Comparison of ENCODE assay signal across 25 mouse cellular contexts in genomic region chr11:3937321-3937874, GRCm38 (mm10). TPM values are rescaled to one million over a fixed set of nuclear protein-coding genes. Genes with fewer than 3 reads are reported as not detected.
DNase-seq lines count a peak whose midpoint lies in the region; ATAC-seq and TF ChIP-seq lines count a peak whose summit lies in the region.
"Had no signal": no experiment of that assay in that cellular context is flagged by ENCODE, and none has a peak within 500 bp of the region (broad histone marks: within the 10 kb centered on the region; RNA-seq: fewer than 3 reads in every experiment).

No protein-coding gene starts in this region.

- H3K9ac ChIP-seq in kidney, embryonic 14.5 days (ENCODE audit: low read depth, low read length): no peak overlapping the region
- no peak overlapping the region for H3K9ac ChIP-seq in kidney, postnatal 0 days (ENCODE audit: low read depth, low read length)
- no peak overlapping the region for H3K9ac ChIP-seq in forebrain, embryonic 11.5 days (ENCODE audit: low read length)
- H3K9ac ChIP-seq: embryonic facial prominence, embryonic 12.5 days; forebrain, embryonic 13.5 days; limb, embryonic 15.5 days; liver, embryonic 15.5 days had no signal

- H3K4me2 ChIP-seq in kidney, embryonic 14.5 days (replicated peaks; ENCODE audit: low read depth, low read length): no peak overlapping the region
- no peak overlapping the region for H3K4me2 ChIP-seq in kidney, postnatal 0 days (ENCODE audit: low read length)
- no peak overlapping the region for H3K4me2 ChIP-seq in forebrain, embryonic 11.5 days (ENCODE audit: low read depth, low read length, severe bottlenecking)
- H3K4me2 ChIP-seq: embryonic facial prominence, embryonic 12.5 days; forebrain, embryonic 13.5 days; heart, embryonic 11.5 days; limb, embryonic 15.5 days; liver, embryonic 15.5 days had no signal

- H3K27ac ChIP-seq in kidney, embryonic 14.5 days (ENCODE audit: low read depth, low read length): no peak overlapping the region
- peak overlapping the region; percentile 91 for H3K27ac ChIP-seq in kidney, adult 2 months (ENCODE audit: insufficient read depth, low read depth, low read length)
- H3K27ac ChIP-seq in kidney, postnatal 0 days: peak overlapping the region; percentile 68
- no peak overlapping the region for H3K27ac ChIP-seq in forebrain, embryonic 11.5 days (ENCODE audit: low read depth, low read length)
- H3K27ac ChIP-seq: embryonic facial prominence, embryonic 12.5 days; forebrain, embryonic 13.5 days; hindbrain, embryonic 10.5 days; hindbrain, postnatal 0 days; left cerebral cortex, adult 2 months; limb, embryonic 15.5 days; liver, embryonic 15.5 days; macrophage had no signal

- TF ChIP-seq CTCF in kidney, adult 2 months (conservative IDR thresholded peaks at IDR 0.05; ENCODE audit: insufficient read depth, insufficient read length, low read depth, low read length): no peak
- TF ChIP-seq CTCF in kidney, postnatal 0 days (IDR thresholded peaks at IDR 0.05; ENCODE audit: low read depth): no peak

- DNase-seq in kidney, adult 11 months: peak; percentile 87
- DNase-seq in kidney, adult 2 months: peak; percentile 92
- no peak for DNase-seq in kidney, postnatal 0 days (ENCODE audit: low spot score)
- peak; percentile 56 for DNase-seq in yolk sac, embryonic 10.5 days (ENCODE audit: low spot score)
- no peak for DNase-seq in cerebellum, postnatal 25 days
- DNase-seq in forebrain, embryonic 11.5 days (ENCODE audit: low spot score): no peak
- DNase-seq: adrenal gland, adult 8-10 months; cerebellum, adult 18-20 months; cerebellum, postnatal 14 days; left cerebral cortex, postnatal 4 days; thymus, adult 18-20 months; thymus, postnatal 36 days had no signal

- no peak for ATAC-seq in kidney, embryonic 14.5 days (ENCODE audit: low FRiP score, low TSS enrichment)
- ATAC-seq in kidney, postnatal 0 days (replicated peaks; ENCODE audit: low FRiP score, low read depth): peak; percentile 81; the same call in 1 of the 2 replicates
- ATAC-seq in forebrain, embryonic 11.5 days (replicated peaks; ENCODE audit: low FRiP score): no peak
- ATAC-seq: forebrain, embryonic 13.5 days; hindbrain, postnatal 0 days had no signal

- H3K27me3 ChIP-seq in kidney, embryonic 14.5 days (ENCODE audit: control insufficient read depth, insufficient read depth, low read length): no peaks in the 10 kb centered on the region
- no peaks in the 10 kb centered on the region for H3K27me3 ChIP-seq in kidney, adult 2 months (replicated peaks; ENCODE audit: control insufficient read depth, insufficient read depth, low read length)
- no peaks in the 10 kb centered on the region for H3K27me3 ChIP-seq in kidney, postnatal 0 days (ENCODE audit: insufficient read depth, low read length)
- no peaks in the 10 kb centered on the region for H3K27me3 ChIP-seq in forebrain, embryonic 11.5 days (ENCODE audit: control insufficient read depth, insufficient read depth, low read length)
- H3K27me3 ChIP-seq: embryonic facial prominence, embryonic 12.5 days; forebrain, embryonic 13.5 days; limb, embryonic 15.5 days had no signal

- H3K4me1 ChIP-seq in kidney, embryonic 14.5 days (ENCODE audit: control insufficient read depth, insufficient read depth, low read length): no peaks in the 10 kb centered on the region
- H3K4me1 ChIP-seq in kidney, adult 2 months (ENCODE audit: control insufficient read depth, insufficient read depth, low read length): peaks cover 22% of the 10 kb centered on the region
- H3K4me1 ChIP-seq in kidney, postnatal 0 days (replicated peaks; ENCODE audit: insufficient read depth, low read length): 0 out of 2 replicates have a peak, but pooled peaks cover under 1% of the 10 kb centered on the region
- H3K4me1 ChIP-seq in forebrain, embryonic 11.5 days (replicated peaks; ENCODE audit: control insufficient read depth, insufficient read depth, low read length): no peaks in the 10 kb centered on the region
- H3K4me1 ChIP-seq: embryonic facial prominence, embryonic 12.5 days; limb, embryonic 15.5 days had no signal

- no peaks in the 10 kb centered on the region for H3K9me3 ChIP-seq in kidney, embryonic 14.5 days (ENCODE audit: control insufficient read depth, low read length)
- no peaks in the 10 kb centered on the region for H3K9me3 ChIP-seq in kidney, postnatal 0 days (replicated peaks; ENCODE audit: low read length)
- no peaks in the 10 kb centered on the region for H3K9me3 ChIP-seq in forebrain, embryonic 11.5 days (ENCODE audit: control insufficient read depth, low read length)
- H3K9me3 ChIP-seq: embryonic facial prominence, embryonic 12.5 days; forebrain, embryonic 13.5 days; hindbrain, embryonic 10.5 days; limb, embryonic 15.5 days; liver, embryonic 15.5 days had no signal

- TF ChIP-seq POLR2A in kidney, adult 2 months (IDR thresholded peaks at IDR 0.05; ENCODE audit: low read depth, low read length): peak; percentile 14

- H3K4me3 ChIP-seq in kidney, embryonic 14.5 days (ENCODE audit: low read length): no peak overlapping the region
- peak overlapping the region; percentile 40 for H3K4me3 ChIP-seq in kidney, adult 2 months (ENCODE audit: insufficient read depth, low read depth, low read length)
- H3K4me3 ChIP-seq in kidney, postnatal 0 days (replicated peaks; ENCODE audit: low read depth, low read length): no peak overlapping the region
- no peak overlapping the region for H3K4me3 ChIP-seq in forebrain, embryonic 11.5 days (ENCODE audit: low read depth, low read length)
- H3K4me3 ChIP-seq: embryonic facial prominence, embryonic 12.5 days; forebrain, embryonic 13.5 days; hindbrain, embryonic 10.5 days; left cerebral cortex, adult 2 months; limb, embryonic 15.5 days; liver, embryonic 15.5 days had no signal

- H3K36me3 ChIP-seq in kidney, embryonic 14.5 days (ENCODE audit: control insufficient read depth, insufficient read depth, low read length): no peaks in the 10 kb centered on the region
- H3K36me3 ChIP-seq in kidney, adult 2 months (ENCODE audit: control insufficient read depth, insufficient read depth, low read length): no peaks in the 10 kb centered on the region
- no peaks in the 10 kb centered on the region for H3K36me3 ChIP-seq in kidney, postnatal 0 days (ENCODE audit: insufficient read depth, low read length)
- no peaks in the 10 kb centered on the region for H3K36me3 ChIP-seq in forebrain, embryonic 11.5 days (ENCODE audit: control insufficient read depth, insufficient read depth, low read length)
- H3K36me3 ChIP-seq: embryonic facial prominence, embryonic 12.5 days; hindbrain, embryonic 10.5 days; limb, embryonic 15.5 days; liver, embryonic 15.5 days had no signal

- 74% methylated on average over 13 of the region's 13 CpGs for WGBS in kidney, embryonic 14.5 days
- 54% methylated on average over 13 of the region's 13 CpGs for WGBS in kidney, adult 2 months
- WGBS in kidney, postnatal 0 days: 74% methylated on average over 13 of the region's 13 CpGs
- WGBS in forebrain, embryonic 11.5 days: 86% methylated on average over 13 of the region's 13 CpGs

RNA-seq across cellular contexts. Expression of gene Tcn2, which starts 5.4 kb away (rescaled TPM):
- 49.7 and 61.8 TPM in 2 replicates for polyA plus RNA-seq in kidney, embryonic 14.5 days (2014; fragmentation: Nextera tagmentation; extraction: Ambion mirVana)
- 2,179 and 2,584 TPM in 2 replicates for polyA plus RNA-seq in kidney, adult 2 months (2012; rRNA removed)
- polyA plus RNA-seq in kidney, postnatal 0 days (2015; fragmentation: Nextera tagmentation; extraction: Ambion mirVana): 233 and 274 TPM in 2 replicates
- polyA plus RNA-seq in forebrain, embryonic 11.5 days (2014; fragmentation: Nextera tagmentation; extraction: Ambion mirVana): 23.1 and 26.0 TPM in 2 replicates

RNA-seq across cellular contexts. Expression of gene Slc35e4, which starts 22.9 kb away (rescaled TPM):
- 3.0 and 3.8 TPM in 2 replicates for polyA plus RNA-seq in kidney, embryonic 14.5 days (2014; fragmentation: Nextera tagmentation; extraction: Ambion mirVana)
- polyA plus RNA-seq in kidney, adult 2 months (2012; rRNA removed): 8.1 and 10.6 TPM in 2 replicates
- polyA plus RNA-seq in kidney, postnatal 0 days (2015; fragmentation: Nextera tagmentation; extraction: Ambion mirVana): 6.6 and 6.9 TPM in 2 replicates
- 3.5 and 3.9 TPM in 2 replicates for polyA plus RNA-seq in forebrain, embryonic 11.5 days (2014; fragmentation: Nextera tagmentation; extraction: Ambion mirVana)

RNA-seq across cellular contexts. Expression of gene Pes1, which starts 26.4 kb away (rescaled TPM):
- 60.7 and 81.2 TPM in 2 replicates for polyA plus RNA-seq in kidney, embryonic 14.5 days (2014; fragmentation: Nextera tagmentation; extraction: Ambion mirVana)
- polyA plus RNA-seq in kidney, adult 2 months (2012; rRNA removed): 33.3 and 33.8 TPM in 2 replicates
- 55.0 and 61.7 TPM in 2 replicates for polyA plus RNA-seq in kidney, postnatal 0 days (2015; fragmentation: Nextera tagmentation; extraction: Ambion mirVana)
- polyA plus RNA-seq in forebrain, embryonic 11.5 days (2014; fragmentation: Nextera tagmentation; extraction: Ambion mirVana): 82.9 and 90.4 TPM in 2 replicates

RNA-seq across cellular contexts. Expression of gene 4930556J24Rik, which starts 39.2 kb away (rescaled TPM):
- polyA plus RNA-seq in kidney, embryonic 14.5 days (2014; fragmentation: Nextera tagmentation; extraction: Ambion mirVana): 0.49 TPM in 1 of 2 replicates, not detected in the other
- 0.34 and 0.73 TPM in 2 replicates for polyA plus RNA-seq in kidney, adult 2 months (2012; rRNA removed)
- polyA plus RNA-seq in kidney, postnatal 0 days (2015; fragmentation: Nextera tagmentation; extraction: Ambion mirVana): 0.61 and 1.2 TPM in 2 replicates
- polyA plus RNA-seq in forebrain, embryonic 11.5 days (2014; fragmentation: Nextera tagmentation; extraction: Ambion mirVana): 0.31 TPM in 1 of 2 replicates, not detected in the other
- polyA plus RNA-seq: forebrain, embryonic 13.5 days; heart, postnatal 0 days; large intestine, adult 2 months; limb, embryonic 15.5 days; macrophage; spleen, adult 2 months had no signal

RNA-seq across cellular contexts. Expression of gene Dusp18, which starts 42.4 kb away (rescaled TPM):
- 10.0 and 14.7 TPM in 2 replicates for polyA plus RNA-seq in kidney, embryonic 14.5 days (2014; fragmentation: Nextera tagmentation; extraction: Ambion mirVana)
- 7.0 and 7.1 TPM in 2 replicates for polyA plus RNA-seq in kidney, adult 2 months (2012; rRNA removed)
- 10.1 and 10.7 TPM in 2 replicates for polyA plus RNA-seq in kidney, postnatal 0 days (2015; fragmentation: Nextera tagmentation; extraction: Ambion mirVana)
- polyA plus RNA-seq in forebrain, embryonic 11.5 days (2014; fragmentation: Nextera tagmentation; extraction: Ambion mirVana): 22.5 and 23.7 TPM in 2 replicates

Comparison
In these comparisons a context has a peak if more than half of its experiments do, and no peak if none do; other contexts are left out.
1. DNase-seq: peak in kidney, adult 11 months (single experiment), kidney, adult 2 months (single experiment) and yolk sac, embryonic 10.5 days (single experiment); none in kidney, postnatal 0 days (single experiment), cerebellum, postnatal 25 days (0 of 2) and forebrain, embryonic 11.5 days (single experiment).
2. H3K27ac ChIP-seq: peak in kidney, adult 2 months (single experiment) and kidney, postnatal 0 days (single experiment); none in kidney, embryonic 14.5 days (single experiment) and forebrain, embryonic 11.5 days (single experiment).